19 mouse cellular contexts compared by ENCODE assay signal in the genomic region with DNA sequence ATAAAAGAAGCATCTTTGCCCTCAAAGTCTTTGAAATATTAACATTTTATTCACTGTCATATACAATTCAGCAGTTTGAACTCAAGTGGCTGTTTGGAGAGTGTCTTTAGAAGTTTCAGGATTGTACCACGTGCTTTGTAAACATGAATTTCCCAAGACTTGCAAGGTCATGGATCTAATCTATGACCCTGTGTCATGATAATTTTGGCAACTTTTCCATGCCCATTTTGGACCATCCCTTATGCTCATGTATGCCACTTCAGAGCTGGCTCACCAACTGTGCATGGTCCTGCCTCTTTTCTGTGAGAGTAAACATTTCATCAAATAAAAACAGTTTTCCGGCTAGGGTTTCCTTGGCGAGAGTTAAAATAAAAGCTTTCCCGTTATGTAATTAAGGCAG.
"Had no signal": no experiment of that assay in that cellular context is flagged by ENCODE, and none has a peak within 500 bp of the region (broad histone marks: within the 10 kb centered on the region; RNA-seq: fewer than 3 reads in every experiment).

No protein-coding gene starts in this region.

- H3K9me3 ChIP-seq: limb, embryonic 10.5 days; limb, embryonic 13.5 days; midbrain, embryonic 12.5 days; midbrain, embryonic 15.5 days; neural tube, embryonic 12.5 days; neural tube, embryonic 15.5 days had no signal

- H3K27me3 ChIP-seq: limb, embryonic 13.5 days; midbrain, embryonic 12.5 days; midbrain, embryonic 15.5 days; neural tube, embryonic 12.5 days; neural tube, embryonic 15.5 days had no signal

- DNase-seq: kidney, adult 2 months; kidney, postnatal 25 days; layer of hippocampus, adult 9-11 months; liver; liver, postnatal 0 days; thymus, adult 18-20 months; thymus, postnatal 36 days had no signal

- H3K27ac ChIP-seq: kidney, postnatal 0 days; layer of hippocampus, adult 2 months; limb, embryonic 10.5 days; limb, embryonic 13.5 days; liver, embryonic 14.5 days; macrophage; midbrain, embryonic 12.5 days; midbrain, embryonic 15.5 days; neural tube, embryonic 12.5 days; neural tube, embryonic 15.5 days had no signal

- H3K4me3 ChIP-seq: layer of hippocampus, adult 2 months; limb, embryonic 10.5 days; limb, embryonic 13.5 days; midbrain, embryonic 12.5 days; midbrain, embryonic 15.5 days; neural tube, embryonic 12.5 days; neural tube, embryonic 15.5 days had no signal

- H3K36me3 ChIP-seq: limb, embryonic 10.5 days; limb, embryonic 13.5 days; midbrain, embryonic 12.5 days; midbrain, embryonic 15.5 days; neural tube, embryonic 12.5 days; neural tube, embryonic 15.5 days had no signal

- H3K4me1 ChIP-seq: limb, embryonic 10.5 days; limb, embryonic 13.5 days; midbrain, embryonic 12.5 days; midbrain, embryonic 15.5 days; neural tube, embryonic 12.5 days; neural tube, embryonic 15.5 days had no signal

- H3K4me2 ChIP-seq: limb, embryonic 13.5 days; midbrain, embryonic 12.5 days; midbrain, embryonic 15.5 days; neural tube, embryonic 12.5 days; neural tube, embryonic 15.5 days had no signal

- H3K9ac ChIP-seq: limb, embryonic 13.5 days; liver, embryonic 14.5 days; liver, postnatal 0 days; midbrain, embryonic 12.5 days; midbrain, embryonic 15.5 days; neural tube, embryonic 12.5 days; neural tube, embryonic 15.5 days had no signal

- ATAC-seq: intestine, postnatal 0 days; liver, postnatal 0 days; lung, postnatal 0 days; midbrain, embryonic 15.5 days had no signal
